In genomic region chr13:49466393-49467075, GRCm38 (mm10) we compare ENCODE assay signal across 7 mouse cellular contexts. TPM values are rescaled to one million over a fixed set of nuclear protein-coding genes. Genes with fewer than 3 reads are reported as not detected.
DNase-seq lines count a peak whose midpoint lies in the region.

No protein-coding gene starts in this region.

- peak; percentile 72 for DNase-seq in urinary bladder, postnatal 14 days (ENCODE audit: low spot score)
- no peak for DNase-seq in urinary bladder, adult 2 months (ENCODE audit: low spot score)
- peak; percentile 81 for DNase-seq in gastrocnemius, postnatal 25 days
- DNase-seq in kidney, postnatal 10 days: peak; percentile 74
- DNase-seq in T-cell, adult 2 months (ENCODE audit: low spot score): no peak
- DNase-seq in c-Kit-positive CD71-positive TER-119-positive erythroid progenitor cells, embryonic 14.5 days (ENCODE audit: low spot score): no peak
- DNase-seq in left cerebral cortex, postnatal 25 days (ENCODE audit: low spot score in 2 of 2): no peak

- intact Hi-C loops in left cerebral cortex, postnatal 25 days (cut with DNase I): no loop called here

RNA-seq across cellular contexts. Expression of gene Tes3-ps, which starts 26.6 kb away (rescaled TPM):
- 0.14 and 0.25 TPM in 2 replicates for polyA plus RNA-seq in urinary bladder, adult 2 months (2012; rRNA removed)
- total RNA-seq in gastrocnemius, postnatal 25 days (2021): 1 to 10 TPM; 1.2 to 1.4 TPM
- 1 to 10 TPM; 1.6 to 1.9 TPM for total RNA-seq in left cerebral cortex, postnatal 25 days (2021)

RNA-seq across cellular contexts. Expression of gene Ecm2, which starts 38.1 kb away (rescaled TPM):
- polyA plus RNA-seq in urinary bladder, adult 2 months (2012; rRNA removed): 11.8 and 13.4 TPM in 2 replicates
- total RNA-seq in gastrocnemius, postnatal 25 days (2021): 10 to 100 TPM in 1 of 2 experiments, 1 to 10 TPM in 1; 9.6 to 10.9 TPM
- 1 to 10 TPM; 2.3 to 2.7 TPM for total RNA-seq in left cerebral cortex, postnatal 25 days (2021)

RNA-seq across cellular contexts. Expression of gene Ippk, which starts 45.5 kb away (rescaled TPM):
- polyA plus RNA-seq in urinary bladder, adult 2 months (2012; rRNA removed): 10.0 and 12.4 TPM in 2 replicates
- total RNA-seq in gastrocnemius, postnatal 25 days (2021): 1 to 10 TPM; 5.1 to 6.0 TPM
- 10 to 100 TPM; 14.8 to 16.8 TPM for total RNA-seq in left cerebral cortex, postnatal 25 days (2021)

Comparison
In these comparisons a context has a peak if more than half of its experiments do, and no peak if none do; other contexts are left out.
1. DNase-seq: peak in urinary bladder, postnatal 14 days (single experiment), gastrocnemius, postnatal 25 days (single experiment) and kidney, postnatal 10 days (single experiment); none in urinary bladder, adult 2 months (single experiment), T-cell, adult 2 months (single experiment), c-Kit-positive CD71-positive TER-119-positive erythroid progenitor cells, embryonic 14.5 days (single experiment) and left cerebral cortex, postnatal 25 days (0 of 2).